Mouse (Mus musculus) adrenal gland, postnatal 25 days (tissue): ENCODE measurements around the gene Eif2ak4. TPM values are rescaled to one million over a fixed set of nuclear protein-coding genes. Genes with fewer than 3 reads are reported as not detected.

Experiments used
- DNase-seq: peaks from one replicate; pipeline ENCODE4 v3.0.0; 2021; ENCODE audit warnings: mixed read lengths
- total RNA-seq: library from RNA; stranded (reverse); gene quantifications from 2 replicates; pipeline ENCODE4 v1.2.3, GENCODE M21; 2021

Gene Eif2ak4
- total RNA-seq, 1 experiment from 2014 or later: 25.7 TPM

DNA sequence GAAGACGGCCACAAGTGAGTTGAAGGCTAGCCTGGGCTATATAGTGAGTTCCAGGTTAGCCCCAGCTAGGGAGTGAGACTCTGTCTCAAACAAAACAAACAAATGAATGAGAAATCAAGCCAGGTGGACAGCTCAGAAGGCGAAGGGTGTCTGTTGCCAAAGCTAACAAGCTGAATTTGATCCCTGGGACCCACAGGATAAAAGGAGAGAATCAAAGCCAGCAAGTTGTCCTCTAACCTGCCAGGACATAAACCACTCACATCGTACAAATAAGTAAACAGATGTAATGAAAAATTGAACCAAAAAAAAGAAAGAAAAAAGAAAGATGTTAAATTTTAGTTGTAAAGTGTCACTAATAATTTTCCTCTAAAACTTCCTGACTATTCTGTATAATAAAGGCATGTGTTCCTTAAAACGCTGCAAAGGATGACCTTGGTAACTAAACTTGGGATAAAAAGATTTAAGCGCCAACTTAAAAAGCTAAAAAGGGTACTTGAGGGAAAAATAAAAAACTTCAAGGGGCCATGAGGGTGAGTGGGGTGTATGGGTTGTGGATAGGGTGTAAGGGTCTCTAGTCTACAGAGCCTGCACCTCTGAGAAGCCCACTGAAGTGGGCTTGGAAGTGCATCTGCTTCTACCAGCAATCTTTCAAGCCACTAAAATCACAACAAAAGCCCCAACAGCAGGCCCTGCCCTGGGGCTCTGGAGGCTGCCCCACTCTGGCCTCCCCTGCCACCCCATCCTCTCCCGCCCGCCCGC is 121.4 kb downstream of the Eif2ak4 start:
- DNase-seq: no peak

DNA sequence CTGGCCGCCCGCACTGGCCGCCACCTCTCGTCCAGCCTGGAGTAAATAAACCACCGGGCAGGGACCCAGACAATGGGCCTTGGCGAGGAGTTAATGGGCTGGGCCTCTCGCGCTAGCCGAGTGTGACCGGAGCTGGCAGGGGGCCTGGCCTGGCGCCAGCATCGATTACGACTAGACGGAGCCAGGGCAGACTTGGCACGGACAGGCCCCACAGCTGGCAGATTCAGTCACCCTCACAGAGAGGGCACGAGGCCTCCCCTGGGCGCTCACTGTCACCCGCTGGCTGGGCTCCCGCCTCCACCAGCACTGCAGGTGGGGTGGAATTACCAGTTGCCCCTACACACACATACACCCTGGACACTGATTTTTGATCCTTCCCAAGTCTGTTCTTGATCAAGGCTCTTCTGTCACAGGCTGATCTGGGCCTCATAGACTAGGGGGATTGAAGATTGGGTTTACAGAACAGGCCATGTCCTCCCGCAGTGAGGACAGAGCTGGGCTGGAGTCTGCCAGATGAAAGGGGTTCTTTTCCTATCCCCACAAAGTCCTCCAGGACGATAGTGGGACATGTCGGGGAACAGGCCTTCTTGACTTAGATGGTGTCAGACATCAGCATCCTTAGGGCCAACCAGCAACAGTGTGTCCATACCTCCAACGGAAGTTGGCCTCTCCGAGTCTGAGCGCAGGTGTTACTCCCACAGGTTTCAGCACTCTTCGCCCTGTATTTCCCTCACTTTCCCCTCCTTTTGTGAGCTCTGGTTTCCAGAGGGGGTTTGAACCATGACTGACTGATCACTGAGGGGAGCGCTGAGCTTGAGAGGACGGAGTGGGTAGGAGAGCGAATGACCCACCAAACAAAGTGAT is 122.3 kb downstream of the Eif2ak4 start:
- peak; percentile 96 for DNase-seq

DNA sequence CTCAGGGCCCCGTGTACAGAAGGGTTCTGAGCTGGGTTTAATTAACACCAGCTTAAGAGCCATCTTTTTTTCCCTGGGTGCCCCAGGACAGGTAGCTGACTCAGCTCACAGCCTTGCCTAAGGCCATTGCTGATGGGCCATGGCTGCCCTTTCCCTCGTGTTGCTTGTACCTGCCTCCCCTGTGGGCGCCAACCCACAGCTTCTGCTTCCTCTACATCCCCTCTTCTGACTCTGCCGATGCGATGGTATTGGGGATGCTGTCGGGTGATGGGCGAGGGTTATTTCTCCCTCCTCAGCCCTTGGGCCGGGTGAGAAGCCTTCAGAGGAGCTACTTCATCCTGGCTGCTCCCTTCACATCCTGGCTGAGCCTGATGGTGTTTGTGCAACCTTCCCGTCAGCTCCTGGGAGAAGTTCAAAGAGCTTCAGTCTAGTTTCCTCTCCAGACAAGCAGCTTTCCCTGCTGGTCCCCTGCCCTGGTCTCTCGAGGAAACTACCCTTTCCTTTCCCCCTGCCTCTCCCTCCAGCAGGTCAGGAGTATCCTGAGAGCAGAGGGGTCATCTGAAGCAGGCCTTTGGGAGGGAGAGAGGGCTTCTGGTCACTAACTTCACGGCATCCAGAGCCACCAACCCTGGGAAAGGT is 123.5 kb downstream of the Eif2ak4 start:
- DNase-seq: no peak

DNA sequence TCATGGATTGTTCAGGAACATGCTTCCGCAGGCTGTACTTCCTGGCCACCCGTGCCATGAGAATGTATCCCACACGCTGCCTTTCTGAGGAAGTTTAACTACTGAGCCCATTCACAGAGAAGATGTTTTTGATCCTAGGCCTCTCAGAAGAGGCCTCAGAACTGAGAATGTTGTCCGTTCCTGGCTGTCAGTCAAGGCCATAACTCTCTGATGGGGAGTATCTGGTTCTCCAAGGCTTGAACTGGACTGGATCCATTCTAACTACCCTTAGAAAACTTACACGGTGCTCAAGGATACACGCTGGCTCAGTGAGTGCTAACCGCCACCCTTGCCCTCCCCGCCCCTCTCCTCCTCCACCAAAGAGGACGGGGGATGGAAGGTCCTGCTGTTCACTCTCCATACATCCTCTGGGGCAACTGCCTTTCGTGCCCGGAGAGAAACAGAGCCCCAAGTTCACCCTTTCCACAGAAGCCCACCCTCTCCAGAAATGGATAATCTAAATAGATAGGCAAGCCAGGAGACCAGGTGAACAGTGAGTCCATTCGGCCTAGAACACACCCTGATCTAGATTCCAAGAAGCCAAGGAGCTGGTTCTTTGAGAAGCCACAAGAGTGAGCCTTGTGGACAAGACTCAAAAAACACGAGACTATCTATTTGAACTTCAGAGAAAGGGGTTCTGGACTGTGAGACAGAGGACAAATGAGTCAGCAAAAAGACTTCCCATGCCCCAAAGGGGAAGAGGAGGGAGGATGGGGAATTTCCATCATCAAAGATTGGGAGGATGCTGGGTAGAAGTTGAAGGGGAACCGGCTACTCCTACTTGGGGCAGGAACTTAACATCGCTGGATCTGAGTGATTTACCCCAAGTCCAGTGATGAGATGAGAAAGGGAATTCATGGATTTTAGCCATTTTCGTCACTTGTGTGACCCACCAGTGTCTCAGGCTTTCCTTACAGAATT is 124.3 kb downstream of the Eif2ak4 start:
- DNase-seq: no peak

DNA sequence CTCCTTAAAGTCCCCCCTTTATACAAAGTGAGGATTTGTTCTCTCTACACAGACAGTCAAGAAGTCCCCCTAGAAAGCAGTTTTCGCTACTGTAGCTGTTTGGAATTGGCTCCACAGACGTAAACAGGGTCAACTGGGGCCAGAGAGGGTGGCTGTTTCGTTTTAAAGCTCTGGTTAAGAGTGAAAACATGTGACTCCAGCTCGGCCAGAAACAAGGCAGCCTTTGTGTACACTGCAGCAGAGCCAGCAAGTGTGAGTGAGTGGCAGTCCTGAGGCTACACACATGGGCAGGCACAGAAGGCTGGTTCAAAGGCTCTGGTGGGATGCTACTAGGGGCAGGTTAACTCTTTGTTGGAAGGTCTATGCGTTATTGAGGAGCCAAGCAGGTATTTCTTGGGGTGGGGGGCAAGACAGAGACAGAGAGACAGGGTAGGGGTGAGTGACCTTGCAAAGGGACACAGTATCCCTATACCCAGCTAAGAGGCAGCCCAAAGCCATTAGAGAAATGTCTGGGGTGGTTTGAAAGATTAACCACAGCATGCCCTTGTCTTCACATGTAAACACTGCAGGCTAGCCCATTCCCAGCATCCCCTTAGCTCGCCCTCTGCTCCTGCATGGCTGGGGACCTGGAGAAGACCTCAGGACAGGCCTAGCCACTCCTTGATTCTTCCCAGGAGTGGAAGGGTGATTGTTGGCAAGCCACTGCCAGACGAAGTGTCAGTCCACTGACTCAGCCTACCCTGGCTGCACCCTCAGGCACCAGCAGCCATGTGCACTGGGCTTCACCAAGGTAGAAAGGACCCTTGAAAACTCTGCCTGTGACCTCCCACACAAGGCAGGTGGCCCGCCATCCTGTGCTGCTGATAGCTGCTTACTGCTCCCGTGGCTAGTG is 131.9 kb downstream of the Eif2ak4 start:
- DNase-seq: no peak

DNA sequence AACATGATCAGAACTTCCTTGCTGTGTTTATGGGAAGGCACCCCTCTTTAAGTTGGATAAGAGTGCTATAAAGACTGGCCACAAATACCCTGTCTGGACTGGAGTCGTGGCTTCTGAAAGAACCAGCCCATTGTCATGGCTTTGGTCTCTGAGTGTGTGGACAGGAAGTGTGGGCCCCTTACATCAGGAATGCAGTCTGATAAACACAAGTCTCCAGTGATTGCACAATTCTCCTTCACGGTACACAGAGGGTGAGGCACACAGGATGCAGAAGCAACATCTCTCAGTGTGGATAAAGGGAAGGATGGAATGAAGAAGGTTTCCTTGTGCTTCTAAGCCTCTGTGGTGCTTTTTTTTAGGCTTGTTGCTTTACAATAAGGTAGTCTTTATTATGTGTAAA is 133.8 kb downstream of the Eif2ak4 start:
- no peak for DNase-seq

DNA sequence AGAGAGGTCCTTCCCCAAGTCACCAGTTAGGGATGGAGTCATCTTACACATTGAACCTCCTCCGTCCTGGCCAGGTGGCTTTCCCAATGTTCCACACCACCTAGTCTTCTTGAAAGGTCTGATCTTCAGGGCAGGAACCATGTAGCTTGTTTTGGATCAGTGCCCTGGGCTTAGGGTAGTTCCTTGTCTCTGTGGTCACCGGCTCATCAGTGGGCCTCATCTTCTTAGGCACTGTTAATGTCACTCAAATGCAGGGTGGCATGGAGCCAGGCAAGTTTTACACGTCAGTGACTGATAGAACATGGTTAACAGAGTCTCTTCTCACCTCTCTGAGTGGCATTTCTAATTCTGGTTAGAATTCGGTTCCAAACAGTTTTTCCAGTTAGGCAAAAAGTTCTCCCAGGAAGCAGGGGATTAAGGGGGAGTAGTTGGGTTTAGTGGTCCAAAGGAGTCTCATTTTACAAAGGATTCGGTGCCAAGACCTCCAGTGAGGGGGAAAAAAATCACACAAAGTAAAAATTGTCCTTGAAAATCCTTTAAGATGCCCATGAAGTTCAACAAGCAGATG is 134.8 kb downstream of the Eif2ak4 start:
- DNase-seq: no peak

DNA sequence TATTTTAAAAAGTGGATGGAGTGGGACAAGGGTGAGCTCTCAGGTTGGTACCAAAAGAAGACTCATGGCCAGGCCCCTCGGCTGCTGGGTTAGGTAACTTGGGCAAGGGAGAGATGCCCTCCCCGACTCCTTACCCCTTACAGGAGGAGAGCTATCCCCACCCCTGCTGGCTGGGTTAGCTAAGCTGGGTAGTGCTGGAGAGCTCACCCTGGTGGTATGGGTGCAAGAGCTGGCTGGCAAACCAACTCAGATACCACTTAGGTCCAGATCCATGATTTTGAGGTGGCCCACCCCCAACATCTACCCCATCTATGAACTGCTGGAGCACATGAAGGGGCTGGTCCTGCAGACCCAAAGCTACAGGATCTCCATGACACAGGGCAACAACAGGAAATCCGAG is 136.4 kb downstream of the Eif2ak4 start:
- DNase-seq: no peak

Other genes starting within 250 kb of the Eif2ak4 start
- 0.94 and 1.4 TPM in 2 replicates for gene Fsip1, start 131.7 kb upstream of the Eif2ak4 start, total RNA-seq
- gene Gpr176, start 15.2 kb upstream of the Eif2ak4 start, total RNA-seq: 2.4 and 3.0 TPM in 2 replicates
- 206 and 213 TPM in 2 replicates for gene Srp14, start 91.1 kb downstream of the Eif2ak4 start, total RNA-seq
- 13.6 and 24.0 TPM in 2 replicates for gene Bmf, start 161.1 kb downstream of the Eif2ak4 start, total RNA-seq
- gene Bub1b, start 209.6 kb downstream of the Eif2ak4 start, total RNA-seq: 10.6 and 12.8 TPM in 2 replicates